Mouse (Mus musculus) kidney, postnatal 0 days (tissue): Measurements from ENCODE around the gene Wfdc15a. TPM values are rescaled to one million over a fixed set of nuclear protein-coding genes. Genes with fewer than 3 reads are reported as not detected.

ENCODE experiments used
- ATAC-seq: fragments of 200-750 bp; cut with Nextera tagmentation; replicated peaks from 2 replicates; pipeline ENCODE4 v1.8.0; 2017; ENCODE audit warnings: low read depth, moderate number of reproducible peaks, moderate TSS enrichment, moderate library complexity; ENCODE audit not compliant: low FRiP score
- DNase-seq: peaks from one replicate; pipeline ENCODE4 v3.0.0-alpha.2; 2016; ENCODE audit warnings: low spot score
- H3K27ac ChIP-seq: fragments of 300-500 bp; sonication (generic); 2 replicates; pipeline ENCODE4 v1.5.1; 2014; ENCODE audit warnings: mild to moderate bottlenecking
- H3K27me3 ChIP-seq: fragments of 300-500 bp; sonication (generic); 2 replicates; pipeline ENCODE4 v1.6.1; 2014; ENCODE audit warnings: low read length, mixed read lengths; ENCODE audit not compliant: insufficient read depth
- H3K36me3 ChIP-seq: fragments of 300-500 bp; sonication (generic); 2 replicates; pipeline ENCODE4 v1.6.1; 2014; ENCODE audit warnings: low read length, mixed read lengths; ENCODE audit not compliant: insufficient read depth
- H3K4me1 ChIP-seq: fragments of 300-500 bp; sonication (generic); replicated peaks from 2 replicates; pipeline ENCODE4 v1.6.1; 2014; ENCODE audit warnings: antibody characterized with exemption, low read length, mixed read lengths; ENCODE audit not compliant: insufficient read depth
- H3K4me2 ChIP-seq: fragments of 300-500 bp; sonication (generic); 2 replicates; pipeline ENCODE4 v1.6.1; 2014; ENCODE audit warnings: mild to moderate bottlenecking, low read length, moderate library complexity, mixed read lengths
- H3K4me3 ChIP-seq: fragments of 300-500 bp; sonication (generic); replicated peaks from 2 replicates; pipeline ENCODE4 v1.5.1; 2014; ENCODE audit warnings: low read depth, low read length
- H3K9ac ChIP-seq: fragments of 300-500 bp; sonication (generic); 2 replicates; pipeline ENCODE4 v1.6.1; 2014; ENCODE audit warnings: low read depth, low read length
- H3K9me3 ChIP-seq: fragments of 300-500 bp; sonication (generic); replicated peaks from 2 replicates; pipeline ENCODE4 v1.6.1; 2016; ENCODE audit warnings: low read length, inconsistent platforms, mixed read lengths
- CTCF ChIP-seq: IDR thresholded peaks from 2 replicates; pipeline ENCODE4 v1.5.1; 2016; ENCODE audit warnings: antibody characterized with exemption, low read depth, mild to moderate bottlenecking, moderate library complexity
- WGBS: fragments of 180-500 bp; shearing (Covaris S2); extraction: QIAGEN DNeasy Blood & Tissue Kit; methylation state at CpG from one replicate; pipeline ENCODE4 v1.1.7; 2014; 5-methylcytosine and 5-hydroxymethylcytosine counted together
- polyA plus RNA-seq: library from polyadenylated mRNA; unstranded; fragments of >200 nt; fragmentation: Nextera tagmentation; extraction: Ambion mirVana; gene quantifications from 2 replicates; pipeline ENCODE4 v1.2.1, GENCODE M21; 2015

Wfdc15a gene
- polyA plus RNA-seq, 1 experiment from 2014 or later: not detected

DNA sequence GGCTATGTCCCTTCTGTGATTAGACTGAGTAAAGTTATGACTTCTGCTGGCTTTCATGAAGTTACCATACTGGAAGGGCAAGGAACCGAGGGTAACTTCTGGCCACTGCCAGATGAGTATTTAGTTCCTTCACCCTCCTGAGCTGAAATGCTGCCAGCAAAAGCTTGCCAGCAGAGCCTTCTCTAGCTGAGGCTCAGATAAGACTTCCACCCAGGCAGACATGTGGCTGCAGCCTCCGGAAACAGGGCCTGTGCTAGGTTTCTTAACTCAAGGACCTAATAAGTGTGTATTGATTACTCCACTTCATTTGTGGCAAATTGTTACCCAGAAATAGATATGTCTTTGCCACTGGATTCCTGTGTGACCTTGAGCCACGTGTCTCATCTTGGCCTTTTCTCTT is 26.5 kb downstream of the Wfdc15a start:
- no peak overlapping the region for H3K27ac ChIP-seq
- no peak overlapping the region for H3K9ac ChIP-seq
- H3K36me3 ChIP-seq: no peaks in the 10 kb centered on the region
- H3K27me3 ChIP-seq: peaks cover 32% of the 10 kb centered on the region
- no peak for ATAC-seq
- H3K4me3 ChIP-seq: no peak overlapping the region
- no peaks in the 10 kb centered on the region for H3K9me3 ChIP-seq
- no peak for DNase-seq
- H3K4me1 ChIP-seq: 0 out of 2 replicates have a peak, but pooled peaks cover 2% of the 10 kb centered on the region
- WGBS: 73% methylated on average over 3 of the region's 3 CpGs
- H3K4me2 ChIP-seq: no peak overlapping the region
- no peak for TF ChIP-seq CTCF

DNA sequence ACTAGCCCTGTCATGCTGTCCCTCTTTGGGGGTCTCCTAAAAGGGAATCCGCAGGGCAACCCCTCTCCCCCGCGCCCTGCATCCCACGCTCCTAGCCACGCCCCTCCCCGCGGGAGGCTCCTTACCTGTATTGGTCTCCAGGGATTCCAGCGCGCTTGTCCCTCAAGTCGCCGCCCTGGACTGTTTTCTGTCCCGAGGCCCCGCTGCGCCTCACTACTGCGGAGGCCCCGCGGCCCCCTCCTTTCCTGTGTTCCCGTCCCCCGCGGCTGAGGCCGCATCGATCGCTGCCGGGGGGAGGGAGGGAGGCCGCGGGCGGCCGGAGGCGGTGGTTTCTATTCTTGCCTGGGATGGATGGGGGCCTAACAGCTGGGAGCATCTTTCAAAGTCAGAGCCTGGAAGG is 29.0 kb downstream of the Wfdc15a start, which contains the start of gene Kcns1:
Gene Kcns1 (minus strand): TSS at position 212 of the 400 bp plus-strand sequence.
- Histone ChIP-seq H3K9me3 (no peaks in the 10 kb centered on the region), H3K4me1 (peaks cover 7% of the 10 kb centered on the region; the same call in 1 of the 2 replicates), H3K4me3 (peak within 1 kb of the TSS; percentile 24), H3K27me3 (peaks cover 44% of the 10 kb centered on the region), H3K9ac (0 out of 2 replicates have a peak within 1 kb of the TSS, but pooled peaks have one; percentile 14), H3K36me3 (no peaks in the 10 kb centered on the region), H3K27ac (no peak within 1 kb of the TSS), H3K4me2 (peak within 1 kb of the TSS; percentile 50)
- WGBS: under 1% methylated on average over 29 of the region's 29 CpGs
- no peak for DNase-seq
- no peak for TF ChIP-seq CTCF
- ATAC-seq: 0 out of 2 replicates have a peak, but pooled peaks have one; percentile 12

DNA sequence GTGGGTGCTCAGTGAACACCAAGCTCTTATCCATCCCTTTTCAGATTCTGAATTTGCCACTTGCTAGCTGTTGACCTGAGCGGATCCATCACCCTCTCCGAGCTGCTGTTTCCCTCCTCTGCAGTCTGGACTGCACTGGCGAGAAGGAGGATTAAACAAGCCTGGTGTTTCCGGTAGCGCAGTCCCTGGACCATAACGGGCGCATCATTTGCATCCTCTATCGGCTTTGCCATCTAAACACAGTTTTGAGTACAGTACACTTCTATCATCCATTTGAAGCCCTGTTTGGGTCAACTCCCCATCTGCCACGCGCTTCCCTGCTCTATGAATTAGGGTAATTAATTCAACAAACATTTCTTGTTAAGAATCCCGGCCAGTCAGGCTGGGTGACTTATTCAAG is 29.6 kb downstream of the Wfdc15a start:
- no peak overlapping the region for H3K9ac ChIP-seq
- DNase-seq (no peak), ATAC-seq (no peak)
- WGBS: 9% methylated on average over 11 of the region's 11 CpGs
- no peaks in the 10 kb centered on the region for H3K9me3 ChIP-seq
- peaks cover 7% of the 10 kb centered on the region; the same call in 1 of the 2 replicates for H3K4me1 ChIP-seq
- H3K4me3 ChIP-seq: no peak overlapping the region
- no peak overlapping the region for H3K27ac ChIP-seq
- H3K4me2 ChIP-seq: 0 out of 2 replicates have a peak overlapping the region, but pooled peaks have one; percentile 50
- H3K36me3 ChIP-seq: no peaks in the 10 kb centered on the region
- H3K27me3 ChIP-seq: peaks cover 44% of the 10 kb centered on the region
- no peak for TF ChIP-seq CTCF

DNA sequence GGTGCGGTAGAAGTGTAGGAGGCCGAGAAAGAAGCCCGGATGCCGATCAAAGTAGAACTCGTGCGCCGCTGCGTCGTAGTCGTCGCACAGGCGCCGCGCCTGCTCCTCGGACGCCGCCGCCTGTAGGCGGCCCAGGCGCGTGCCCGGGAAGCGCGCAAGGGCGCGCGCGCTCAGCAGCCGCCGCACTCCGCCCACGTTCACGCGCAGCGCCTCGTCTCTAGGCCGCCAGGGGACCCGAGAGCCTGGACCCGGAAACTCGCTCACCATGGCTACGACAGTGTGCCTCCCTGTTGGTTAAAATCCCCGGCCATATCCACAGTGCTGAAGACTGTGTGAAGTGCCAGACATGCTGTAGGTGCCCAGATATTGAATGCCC is 31.4 kb downstream of the Wfdc15a start:
- Histone ChIP-seq H3K4me3 (peak overlapping the region; percentile 27), H3K9me3 (no peaks in the 10 kb centered on the region), H3K4me2 (peak overlapping the region; percentile 47), H3K9ac (no peak overlapping the region), H3K36me3 (no peaks in the 10 kb centered on the region), H3K4me1 (peaks cover 7% of the 10 kb centered on the region; the same call in 1 of the 2 replicates), H3K27ac (no peak overlapping the region), H3K27me3 (peaks cover 44% of the 10 kb centered on the region)
- no peak for TF ChIP-seq CTCF
- peak; percentile 48; the same call in 1 of the 2 replicates for ATAC-seq
- WGBS: 16% methylated on average over 39 of the region's 42 CpGs
- DNase-seq: no peak

DNA sequence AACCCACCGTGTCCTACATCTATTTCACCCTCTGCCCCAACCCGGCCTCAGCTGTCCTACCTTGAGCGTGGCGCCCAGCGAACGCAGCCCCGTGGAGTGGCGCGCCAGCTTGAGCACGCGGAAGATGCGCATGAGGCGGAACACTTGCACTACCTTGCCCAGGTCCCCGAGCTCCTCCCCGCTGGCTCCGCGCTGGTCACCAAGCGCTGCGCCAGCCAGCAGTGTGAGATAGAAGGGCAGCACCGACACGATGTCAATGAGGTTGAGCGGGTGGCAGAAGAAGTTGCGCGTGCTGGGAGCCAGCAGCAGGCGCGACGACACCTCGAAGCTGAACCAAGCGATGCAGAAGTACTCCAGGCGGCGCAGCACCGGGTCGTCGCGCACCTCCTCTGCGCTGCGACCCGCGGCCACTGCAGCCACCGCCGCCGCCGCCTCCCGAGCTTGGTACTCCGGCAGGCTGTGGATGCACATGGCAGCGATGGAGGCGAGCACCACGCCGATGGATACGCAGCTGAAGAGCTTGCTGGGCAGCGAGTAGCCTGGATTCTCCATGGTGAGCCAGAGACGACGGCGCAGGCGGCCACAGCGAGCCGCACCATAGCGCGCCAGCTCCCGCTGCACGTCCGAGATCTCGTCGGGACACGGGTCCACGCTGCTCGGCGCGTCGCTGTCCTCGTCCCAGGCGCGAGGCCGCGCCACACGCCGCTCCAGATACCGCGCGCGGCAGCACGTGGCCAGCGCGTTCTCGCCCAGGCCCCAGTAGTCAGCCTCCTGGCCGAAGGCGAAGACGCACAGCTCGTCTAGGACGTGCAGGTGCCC is 32.0 kb downstream of the Wfdc15a start:
- no peak overlapping the region for H3K9ac ChIP-seq
- no peak for DNase-seq
- WGBS: 12% methylated on average over 82 of the region's 90 CpGs

DNA sequence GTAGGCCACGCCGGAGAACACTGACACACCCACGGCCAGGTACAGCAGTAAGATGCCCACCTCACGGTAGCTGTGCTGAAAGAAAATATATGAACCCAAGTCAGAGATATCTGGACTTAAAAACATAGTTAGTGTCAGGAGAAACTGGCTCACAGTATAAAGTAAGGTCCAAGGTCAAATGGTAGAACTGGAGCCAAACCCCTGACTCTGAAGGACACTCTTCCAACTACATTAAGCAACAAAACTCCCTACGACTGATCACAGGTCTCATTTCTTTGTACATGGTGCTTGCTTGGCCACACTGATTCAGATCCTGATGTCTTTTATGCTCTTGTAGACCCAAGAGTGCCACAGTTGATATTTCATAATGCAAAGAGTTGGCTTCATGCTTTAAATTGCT is 35.0 kb downstream of the Wfdc15a start:
- H3K4me1 ChIP-seq: peaks cover 5% of the 10 kb centered on the region; the same call in 1 of the 2 replicates
- no peak for DNase-seq
- H3K9ac ChIP-seq: no peak overlapping the region
- no peak for TF ChIP-seq CTCF
- H3K4me2 ChIP-seq: no peak overlapping the region
- peaks cover 26% of the 10 kb centered on the region for H3K27me3 ChIP-seq
- H3K27ac ChIP-seq: no peak overlapping the region
- H3K4me3 ChIP-seq: no peak overlapping the region
- no peaks in the 10 kb centered on the region for H3K36me3 ChIP-seq
- no peak for ATAC-seq
- H3K9me3 ChIP-seq: no peaks in the 10 kb centered on the region
- WGBS: 88% methylated on average over 5 of the region's 5 CpGs

More for the DNA sequence above, 32.0 kb downstream of the Wfdc15a start:
- TF ChIP-seq CTCF: no peak
- peak; percentile 31; the same call in 1 of the 2 replicates for ATAC-seq
- no peak overlapping the region for H3K27ac ChIP-seq
- H3K4me1 ChIP-seq: peaks cover 7% of the 10 kb centered on the region; the same call in 1 of the 2 replicates
- H3K36me3 ChIP-seq: no peaks in the 10 kb centered on the region
- H3K27me3 ChIP-seq: peaks cover 44% of the 10 kb centered on the region
- peak overlapping the region; percentile 47 for H3K4me2 ChIP-seq
- H3K4me3 ChIP-seq: peak overlapping the region; percentile 27
- H3K9me3 ChIP-seq: no peaks in the 10 kb centered on the region
